Comparison of ENCODE assay signal across 23 mouse cellular contexts in genomic region chr19:59145492-59146140, GRCm38 (mm10). TPM values are rescaled to one million over a fixed set of nuclear protein-coding genes. Genes with fewer than 3 reads are reported as not detected.
DNase-seq lines count a peak whose midpoint lies in the region; ATAC-seq lines count a peak whose summit lies in the region.
"Had no signal": no experiment of that assay in that cellular context is flagged by ENCODE, and none has a peak within 500 bp of the region (broad histone marks: within the 10 kb centered on the region; RNA-seq: fewer than 3 reads in every experiment).

No protein-coding gene starts in this region.

- 39% methylated on average over 9 of the region's 9 CpGs for WGBS in forebrain, embryonic 13.5 days
- 43% methylated on average over 9 of the region's 9 CpGs for WGBS in forebrain, embryonic 11.5 days
- 36% methylated on average over 9 of the region's 9 CpGs for WGBS in midbrain, embryonic 13.5 days

- DNase-seq in forebrain, embryonic 11.5 days (ENCODE audit: low spot score) = no peak
- peak; percentile 28 for DNase-seq in layer of hippocampus, adult 11-12 months (ENCODE audit: low spot score)
- no peak for DNase-seq in layer of hippocampus, postnatal 10 days (ENCODE audit: low spot score in 2 of 2)
- peak; percentile 84 for DNase-seq in brain, adult 2 months (ENCODE audit: low read depth, low spot score)
- no peak for DNase-seq in adrenal gland, adult 18-20 months (ENCODE audit: low spot score in 2 of 2)
- no peak for DNase-seq in cerebellum, adult 9-11 months
- DNase-seq: cerebellum, postnatal 36 days; gastrocnemius, adult 2 months; heart, adult 11 months; kidney, adult 11 months; thymus, postnatal 4 days had no signal

- ATAC-seq in forebrain, embryonic 13.5 days = peak; percentile 80; the same call in 1 of the 2 replicates
- no peak for ATAC-seq in forebrain, embryonic 11.5 days (replicated peaks; ENCODE audit: low FRiP score)
- peak; percentile 83; the same call in 1 of the 2 replicates for ATAC-seq in midbrain, embryonic 13.5 days
- ATAC-seq: liver, embryonic 12.5 days had no signal

- H3K36me3 ChIP-seq in forebrain, embryonic 13.5 days (ENCODE audit: poor library complexity, severe bottlenecking) = no peaks in the 10 kb centered on the region
- no peaks in the 10 kb centered on the region for H3K36me3 ChIP-seq in forebrain, embryonic 11.5 days (ENCODE audit: control insufficient read depth, insufficient read depth, low read length)
- no peaks in the 10 kb centered on the region for H3K36me3 ChIP-seq in midbrain, embryonic 13.5 days
- H3K36me3 ChIP-seq: liver, embryonic 12.5 days; lung, embryonic 15.5 days had no signal

- H3K27me3 ChIP-seq in forebrain, embryonic 13.5 days = peaks cover 51% of the 10 kb centered on the region
- peaks cover 8% of the 10 kb centered on the region; the same call in 1 of the 2 replicates for H3K27me3 ChIP-seq in forebrain, embryonic 11.5 days (ENCODE audit: control insufficient read depth, insufficient read depth, low read length)
- peaks cover 36% of the 10 kb centered on the region for H3K27me3 ChIP-seq in midbrain, embryonic 13.5 days
- H3K27me3 ChIP-seq: liver, embryonic 12.5 days; lung, embryonic 15.5 days had no signal

- H3K4me2 ChIP-seq in forebrain, embryonic 13.5 days = no peak overlapping the region
- H3K4me2 ChIP-seq in forebrain, embryonic 11.5 days (ENCODE audit: low read depth, low read length, severe bottlenecking) = no peak overlapping the region
- no peak overlapping the region for H3K4me2 ChIP-seq in midbrain, embryonic 13.5 days (replicated peaks)
- H3K4me2 ChIP-seq: liver, embryonic 12.5 days; lung, embryonic 15.5 days had no signal

- H3K27ac ChIP-seq in forebrain, embryonic 13.5 days = no peak overlapping the region
- H3K27ac ChIP-seq in forebrain, embryonic 11.5 days (ENCODE audit: low read depth, low read length) = no peak overlapping the region
- H3K27ac ChIP-seq in midbrain, embryonic 13.5 days = no peak overlapping the region
- H3K27ac ChIP-seq: gastrocnemius, adult 2 months; kidney, postnatal 0 days; liver, embryonic 12.5 days; lung, embryonic 15.5 days; macrophage had no signal

- H3K9ac ChIP-seq in forebrain, embryonic 13.5 days = no peak overlapping the region
- H3K9ac ChIP-seq in forebrain, embryonic 11.5 days (ENCODE audit: low read length) = no peak overlapping the region
- no peak overlapping the region for H3K9ac ChIP-seq in midbrain, embryonic 13.5 days (replicated peaks)
- H3K9ac ChIP-seq: liver, embryonic 12.5 days; lung, embryonic 15.5 days had no signal

- no peaks in the 10 kb centered on the region for H3K9me3 ChIP-seq in forebrain, embryonic 13.5 days (replicated peaks)
- H3K9me3 ChIP-seq in forebrain, embryonic 11.5 days (ENCODE audit: control insufficient read depth, low read length) = no peaks in the 10 kb centered on the region
- H3K9me3 ChIP-seq in midbrain, embryonic 13.5 days = no peaks in the 10 kb centered on the region
- H3K9me3 ChIP-seq: liver, embryonic 12.5 days; lung, embryonic 15.5 days had no signal

- H3K4me1 ChIP-seq in forebrain, embryonic 13.5 days = peaks cover 9% of the 10 kb centered on the region
- no peaks in the 10 kb centered on the region; the same call in 1 of the 2 replicates for H3K4me1 ChIP-seq in forebrain, embryonic 11.5 days (replicated peaks; ENCODE audit: control insufficient read depth, insufficient read depth, low read length)
- H3K4me1 ChIP-seq in midbrain, embryonic 13.5 days (replicated peaks) = peaks cover 12% of the 10 kb centered on the region
- H3K4me1 ChIP-seq: liver, embryonic 12.5 days; lung, embryonic 15.5 days had no signal

- H3K4me3 ChIP-seq in forebrain, embryonic 13.5 days = no peak overlapping the region
- H3K4me3 ChIP-seq in forebrain, embryonic 11.5 days (ENCODE audit: low read depth, low read length) = no peak overlapping the region
- no peak overlapping the region for H3K4me3 ChIP-seq in midbrain, embryonic 13.5 days (replicated peaks)
- H3K4me3 ChIP-seq: erythroblast, embryonic 14.5 days; gastrocnemius, adult 2 months; liver, embryonic 12.5 days; lung, embryonic 15.5 days had no signal

RNA-seq across cellular contexts. Expression of gene Vax1, which starts 24.2 kb away (rescaled TPM):
- polyA plus RNA-seq in forebrain, embryonic 13.5 days (2015; fragmentation: Nextera tagmentation; extraction: Ambion mirVana) = 0.90 and 1.0 TPM in 2 replicates
- 5.8 and 6.0 TPM in 2 replicates for polyA plus RNA-seq in forebrain, embryonic 11.5 days (2014; fragmentation: Nextera tagmentation; extraction: Ambion mirVana)
- 1 to 10 TPM; 1.7 to 2.9 TPM for total RNA-seq in layer of hippocampus, postnatal 10 days (2021)
- 0.32 and 0.40 TPM in 2 replicates for polyA plus RNA-seq in midbrain, embryonic 13.5 days (2015; fragmentation: Nextera tagmentation; extraction: Ambion mirVana)
- total RNA-seq in adrenal gland, adult 18-20 months (2021) = not detected
- total RNA-seq: gastrocnemius, adult 2 months; hematopoietic stem cell, adult 5-6 weeks; MEL had no signal
- polyA plus RNA-seq: erythroblast, embryonic 14.5 days; heart, embryonic 14.5 days; kidney, postnatal 0 days; limb, embryonic 11.5 days; liver, embryonic 12.5 days; lung, embryonic 15.5 days; macrophage; neural tube, embryonic 14.5 days had no signal

Comparison
In these comparisons a context has a peak if more than half of its experiments do, and no peak if none do; other contexts are left out.
1. DNase-seq: peak in layer of hippocampus, adult 11-12 months (single experiment) and brain, adult 2 months (single experiment); none in forebrain, embryonic 11.5 days (single experiment), layer of hippocampus, postnatal 10 days (0 of 2), adrenal gland, adult 18-20 months (0 of 2) and cerebellum, adult 9-11 months (single experiment).